Mouse (Mus musculus) gastrocnemius, adult 18-20 months (tissue): ENCODE data around the gene Mxd1. TPM values are rescaled to one million over a fixed set of nuclear protein-coding genes. Genes with fewer than 3 reads are reported as not detected.

Source experiments
- DNase-seq: peaks from one replicate; pipeline ENCODE4 v3.0.0; 2021; ENCODE audit warnings: low spot score
- long read RNA-seq, 2 experiments: library from polyadenylated mRNA; stranded (forward); transcript quantifications; one replicate each; pipeline ENCODE4 v2.0.0; 2021
- total RNA-seq, 2 experiments: library from RNA; stranded (reverse); gene quantifications; 2 replicates each; pipeline ENCODE4 v1.2.3; 2021

The Mxd1 gene
- total RNA-seq, result 1 to 10 TPM; 2.6 TPM
- long read RNA-seq, experiment 1, full-length matches to known transcripts, result 3 of 3 reads
- long read RNA-seq, experiment 1, partial matches to known transcripts, result 0 of 3 reads
- long read RNA-seq, experiment 1, other reads (novel, unspliced or antisense), result 0 of 3 reads
- long read RNA-seq, experiment 2, full-length matches to known transcripts, result 4 of 7 reads
- long read RNA-seq, experiment 2, partial matches to known transcripts, result 0 of 7 reads
- long read RNA-seq, experiment 2, other reads (novel, unspliced or antisense), result 3 of 7 reads

- DNase-seq, result no peak
Observed at GRCm38 (mm10) chr6:86668580-86669239, at the start of gene Mxd1. Mxd1 (minus strand) TSS chr6:86669161.

GRCm38 (mm10) chr6:86708072-86708774, 39.3 kb upstream of the Mxd1 start:
- no peak for DNase-seq

- no peak for DNase-seq
Observed at GRCm38 (mm10) chr6:86702577-86702976, 33.6 kb upstream of the Mxd1 start.

- DNase-seq, result no peak
Observed at GRCm38 (mm10) chr6:86697903-86698302, 28.9 kb upstream of the Mxd1 start.

- no peak for DNase-seq
Observed at GRCm38 (mm10) chr6:86696213-86696612, 27.3 kb upstream of the Mxd1 start.

GRCm38 (mm10) chr6:86694465-86694864, 25.5 kb upstream of the Mxd1 start:
- peak; percentile 47 for DNase-seq

GRCm38 (mm10) chr6:86689671-86690070, 20.7 kb upstream of the Mxd1 start:
- DNase-seq, result no peak

- no peak for DNase-seq
Observed at GRCm38 (mm10) chr6:86686971-86687370, 18.0 kb upstream of the Mxd1 start.

- DNase-seq, result no peak
Observed at GRCm38 (mm10) chr6:86684655-86685011, 15.7 kb upstream of the Mxd1 start.

- DNase-seq, result peak; percentile 93
Observed at GRCm38 (mm10) chr6:86683872-86684654, 15.1 kb upstream of the Mxd1 start, which contains the start of gene Snrnp27. Snrnp27 (minus strand) TSS chr6:86684522.

- no peak for DNase-seq
Observed at GRCm38 (mm10) chr6:86681289-86681688, 12.3 kb upstream of the Mxd1 start.

- no peak for DNase-seq
Observed at GRCm38 (mm10) chr6:86678341-86678740, 9.4 kb upstream of the Mxd1 start.

GRCm38 (mm10) chr6:86670873-86671272, 1.9 kb upstream of the Mxd1 start:
- peak; percentile 81 for DNase-seq

- peak; percentile 100 for DNase-seq
Observed at GRCm38 (mm10) chr6:86669240-86669727, 323 bp upstream of the Mxd1 start.

GRCm38 (mm10) chr6:86667061-86667460, 1.9 kb downstream of the Mxd1 start:
- no peak for DNase-seq

- no peak for DNase-seq
Observed at GRCm38 (mm10) chr6:86665560-86666307, 3.2 kb downstream of the Mxd1 start.

GRCm38 (mm10) chr6:86665076-86665475, 3.9 kb downstream of the Mxd1 start:
- no peak for DNase-seq

GRCm38 (mm10) chr6:86660161-86660877, 8.6 kb downstream of the Mxd1 start:
- DNase-seq, result no peak

- DNase-seq, result no peak
Observed at GRCm38 (mm10) chr6:86658501-86658900, 10.5 kb downstream of the Mxd1 start.

- no peak for DNase-seq
Observed at GRCm38 (mm10) chr6:86654270-86654916, 14.6 kb downstream of the Mxd1 start.
